Mouse (Mus musculus) intestine, postnatal 0 days (tissue): ENCODE measurements around the gene Zfpl1. TPM values are rescaled to one million over a fixed set of nuclear protein-coding genes. Genes with fewer than 3 reads are reported as not detected.

Source experiments
- ATAC-seq: fragments of 200-750 bp; cut with Nextera tagmentation; 2 replicates; pipeline ENCODE4 v1.8.0; 2017; ENCODE audit warnings: mild to moderate bottlenecking, moderate TSS enrichment, moderate library complexity
- H3K27ac ChIP-seq: fragments of 300-500 bp; sonication (generic); 2 replicates; pipeline ENCODE4 v1.5.1; 2014; ENCODE audit warnings: mild to moderate bottlenecking, low read depth, low read length, moderate library complexity
- H3K27me3 ChIP-seq: fragments of 300-500 bp; sonication (generic); replicated peaks from 2 replicates; pipeline ENCODE4 v1.6.1; 2014; ENCODE audit warnings: low read length, mixed read lengths; ENCODE audit not compliant: control insufficient read depth, insufficient read depth
- H3K36me3 ChIP-seq: fragments of 300-500 bp; sonication (generic); 2 replicates; pipeline ENCODE4 v1.6.1; 2014; ENCODE audit warnings: mild to moderate bottlenecking, moderate library complexity; ENCODE audit not compliant: control insufficient read depth, insufficient read depth
- H3K4me1 ChIP-seq: fragments of 300-500 bp; sonication (generic); replicated peaks from 2 replicates; pipeline ENCODE4 v1.6.1; 2014; ENCODE audit warnings: antibody characterized with exemption, low read length, mixed read lengths; ENCODE audit not compliant: control insufficient read depth, insufficient read depth
- H3K4me2 ChIP-seq: fragments of 300-500 bp; sonication (generic); replicated peaks from 2 replicates; pipeline ENCODE4 v1.6.1; 2014; ENCODE audit warnings: low read depth, mild to moderate bottlenecking, moderate library complexity
- H3K4me3 ChIP-seq: fragments of 300-500 bp; sonication (generic); 2 replicates; pipeline ENCODE4 v1.5.1; 2014; ENCODE audit warnings: low read depth, low read length
- H3K9ac ChIP-seq: fragments of 300-500 bp; sonication (generic); 2 replicates; pipeline ENCODE4 v1.6.1; 2014; ENCODE audit warnings: mild to moderate bottlenecking, low read depth, low read length
- H3K9me3 ChIP-seq: fragments of 300-500 bp; sonication (generic); 2 replicates; pipeline ENCODE4 v1.6.1; 2016; ENCODE audit warnings: mixed run types; ENCODE audit not compliant: control insufficient read depth
- CTCF ChIP-seq: sonication (generic); IDR thresholded peaks from 2 replicates; pipeline ENCODE4 v1.5.1; 2016; ENCODE audit warnings: low read depth, mild to moderate bottlenecking, control low read depth, antibody characterized with exemption, moderate library complexity
- WGBS: fragments of 180-500 bp; shearing (Covaris S2); extraction: QIAGEN DNeasy Blood & Tissue Kit; methylation state at CpG from one replicate; pipeline ENCODE4 v1.1.7; 2014; 5-methylcytosine and 5-hydroxymethylcytosine counted together
- polyA plus RNA-seq: library from polyadenylated mRNA; unstranded; fragments of >200 nt; fragmentation: Nextera tagmentation; extraction: Ambion mirVana; gene quantifications from 2 replicates; pipeline ENCODE4 v1.2.1, GENCODE M21; 2015

Zfpl1 gene
- polyA plus RNA-seq, 1 experiment from 2014 or later = 54.9 TPM

- Histone ChIP-seq H3K36me3 (0 out of 2 replicates have a peak, but pooled peaks cover 3% of the 10 kb centered on the region), H3K4me1 (0 out of 2 replicates have a peak, but pooled peaks cover 8% of the 10 kb centered on the region), H3K9me3 (no peaks in the 10 kb centered on the region), H3K4me2 (0 out of 2 replicates have a peak overlapping the region, but pooled peaks have one; percentile 96), H3K27me3 (no peaks in the 10 kb centered on the region), H3K4me3 (no peak overlapping the region), H3K27ac (no peak overlapping the region), H3K9ac (no peak overlapping the region)
- 92% methylated on average over 6 of the region's 6 CpGs for WGBS
- TF ChIP-seq CTCF = no peak
- no peak for ATAC-seq
Observed at GRCm38 (mm10) chr19:6063081-6063480, 21.7 kb downstream of the Zfpl1 start.

- peak overlapping the region; percentile 94; the same call in 1 of the 2 replicates for H3K27ac ChIP-seq
- H3K27me3 ChIP-seq = no peaks in the 10 kb centered on the region
- WGBS = 30% methylated on average over 5 of the region's 5 CpGs
- 0 out of 2 replicates have a peak, but pooled peaks cover 8% of the 10 kb centered on the region for H3K4me1 ChIP-seq
- no peaks in the 10 kb centered on the region for H3K9me3 ChIP-seq
- no peak for ATAC-seq
- H3K36me3 ChIP-seq = 0 out of 2 replicates have a peak, but pooled peaks cover 3% of the 10 kb centered on the region
- peak overlapping the region; percentile 95 for H3K9ac ChIP-seq
- peak overlapping the region; percentile 96 for H3K4me2 ChIP-seq
- H3K4me3 ChIP-seq = peak overlapping the region; percentile 79
- TF ChIP-seq CTCF = no peak
Observed at GRCm38 (mm10) chr19:6062418-6062817, 22.3 kb downstream of the Zfpl1 start.

- peak overlapping the region; percentile 95 for H3K9ac ChIP-seq
- no peak for ATAC-seq
- H3K27me3 ChIP-seq = no peaks in the 10 kb centered on the region
- under 1% methylated on average over 44 of the region's 44 CpGs for WGBS
- TF ChIP-seq CTCF = no peak
- H3K4me1 ChIP-seq = peaks cover 9% of the 10 kb centered on the region; the same call in 1 of the 2 replicates
- H3K27ac ChIP-seq = peak overlapping the region; percentile 94
- H3K36me3 ChIP-seq = 0 out of 2 replicates have a peak, but pooled peaks cover 3% of the 10 kb centered on the region
- peak overlapping the region; percentile 96 for H3K4me2 ChIP-seq
- peak overlapping the region; percentile 79 for H3K4me3 ChIP-seq
- H3K9me3 ChIP-seq = no peaks in the 10 kb centered on the region
Observed at GRCm38 (mm10) chr19:6061641-6062302, 23.0 kb downstream of the Zfpl1 start.

GRCm38 (mm10) chr19:6061021-6061533 lies 23.7 kb downstream of the Zfpl1 start, which contains the start of gene Znhit2:
Znhit2 (plus strand) TSS chr19:6061192.
- Histone ChIP-seq H3K4me3 (peak within 1 kb of the TSS; percentile 79), H3K9me3 (no peaks in the 10 kb centered on the region), H3K4me2 (peak within 1 kb of the TSS; percentile 96), H3K9ac (peak within 1 kb of the TSS; percentile 95), H3K27ac (peak within 1 kb of the TSS; percentile 94), H3K4me1 (peaks cover 12% of the 10 kb centered on the region; the same call in 1 of the 2 replicates), H3K27me3 (no peaks in the 10 kb centered on the region), H3K36me3 (0 out of 2 replicates have a peak, but pooled peaks cover 3% of the 10 kb centered on the region)
- peak; percentile 66 for ATAC-seq
- peak; percentile 36 for TF ChIP-seq CTCF
- under 1% methylated on average over 58 of the region's 58 CpGs for WGBS

- no peak for TF ChIP-seq CTCF
- peaks cover 12% of the 10 kb centered on the region; the same call in 1 of the 2 replicates for H3K4me1 ChIP-seq
- H3K4me3 ChIP-seq = peak overlapping the region; percentile 62
- H3K27me3 ChIP-seq = no peaks in the 10 kb centered on the region
- peak overlapping the region; percentile 51 for H3K27ac ChIP-seq
- no peaks in the 10 kb centered on the region for H3K9me3 ChIP-seq
- H3K9ac ChIP-seq = peak overlapping the region; percentile 63
- H3K36me3 ChIP-seq = peaks cover 19% of the 10 kb centered on the region
- 35% methylated on average over 5 of the region's 5 CpGs for WGBS
- H3K4me2 ChIP-seq = peak overlapping the region; percentile 73
- ATAC-seq = no peak
Observed at GRCm38 (mm10) chr19:6058966-6059365, 25.8 kb downstream of the Zfpl1 start.

- no peak for ATAC-seq
- H3K4me3 ChIP-seq = peak overlapping the region; percentile 62
- 17% methylated on average over 5 of the region's 5 CpGs for WGBS
Observed at GRCm38 (mm10) chr19:6058513-6058912, 26.2 kb downstream of the Zfpl1 start.

More at GRCm38 (mm10) chr19:6058513-6058912, 26.2 kb downstream of the Zfpl1 start:
- peak overlapping the region; percentile 63 for H3K9ac ChIP-seq
- no peak for TF ChIP-seq CTCF
- no peaks in the 10 kb centered on the region for H3K9me3 ChIP-seq
- peaks cover 23% of the 10 kb centered on the region for H3K36me3 ChIP-seq
- peak overlapping the region; percentile 73 for H3K4me2 ChIP-seq
- H3K27ac ChIP-seq = peak overlapping the region; percentile 51
- peaks cover 12% of the 10 kb centered on the region; the same call in 1 of the 2 replicates for H3K4me1 ChIP-seq
- H3K27me3 ChIP-seq = no peaks in the 10 kb centered on the region
